Mouse (Mus musculus): ENCODE measurements around the gene Dab2ip.

Dab2ip gene

GRCm38 (mm10) chr2:35581501-35582340 lies 23.7 kb downstream of the Dab2ip start:
- POLR2A ChIA-PET: interaction anchor here in 3 of 4 experiments (0.5 to 7.4 kb wide), 28 partner anchors 10 to 1851 kb away, joined by 3 to 68 read pairs (median 4); partner anchors contain the start of gene Ggta1 (in 1 of the 3)
- CTCF ChIA-PET: interaction anchor here in 2 of 4 experiments (0.5 to 2.6 kb wide), 12 partner anchors 18 to 1815 kb away, joined by 3 to 13 read pairs (median 4); no protein-coding TSS in a partner anchor

- CTCF ChIA-PET: interaction anchor here (0.6 to 1.9 kb wide), 7 partner anchors 19 to 1900 kb away, joined by 3 to 13 read pairs (median 4); no protein-coding TSS in a partner anchor
- POLR2A ChIA-PET: interaction anchor here in 3 of 4 experiments (0.6 to 7.4 kb wide), 22 partner anchors 9 to 148 kb away, joined by 3 to 68 read pairs (median 4); no protein-coding TSS in a partner anchor
Observed at GRCm38 (mm10) chr2:35582341-35582941, 24.4 kb downstream of the Dab2ip start.

DNA sequence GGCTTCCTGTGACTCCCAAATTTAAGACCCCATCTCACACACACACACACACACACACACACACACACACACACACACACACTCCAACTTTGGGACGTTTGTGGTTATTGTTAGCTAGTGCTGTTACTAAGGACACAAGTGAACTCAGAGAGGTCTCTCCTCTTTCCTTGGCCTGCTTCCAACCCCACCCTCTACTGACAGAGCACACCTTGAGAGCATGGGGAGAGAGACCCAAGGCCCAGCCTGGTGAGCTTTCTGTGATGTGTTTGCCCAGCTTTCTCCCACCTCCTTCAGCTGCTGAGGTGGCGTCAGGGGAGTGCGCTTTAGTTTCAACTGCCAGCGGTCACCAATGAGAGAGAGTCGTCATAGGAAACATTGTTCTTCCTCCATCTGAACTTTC lies 25.3 kb downstream of the Dab2ip start:
- CTCF ChIA-PET: interaction anchor here in 3 of 4 experiments (0.5 to 1.9 kb wide), 6 partner anchors 18 to 1901 kb away, joined by 3 to 13 read pairs (median 4); no protein-coding TSS in a partner anchor
- POLR2A ChIA-PET: interaction anchor here in 3 of 4 experiments (0.6 to 7.4 kb wide), 15 partner anchors 9 to 315 kb away, joined by 3 to 68 read pairs (median 5); no protein-coding TSS in a partner anchor

- ChIA-PET POLR2A (interaction anchor here in 3 of 4 experiments (0.7 to 7.4 kb wide), 10 partner anchors 8 to 146 kb away, joined by 3 to 68 read pairs (median 5); no protein-coding TSS in a partner anchor), CTCF (interaction anchor here in 3 of 4 experiments (0.5 to 1.9 kb wide), 5 partner anchors 18 to 437 kb away, joined by 3 to 13 read pairs (median 3); no protein-coding TSS in a partner anchor)
Observed at GRCm38 (mm10) chr2:35584011-35584410, 25.9 kb downstream of the Dab2ip start.

GRCm38 (mm10) chr2:35588368-35588767 lies 30.3 kb downstream of the Dab2ip start:
- ChIA-PET POLR2A (interaction anchor here in 2 of 4 experiments (0.8 to 3.7 kb wide), 5 partner anchors 8 to 34 kb away, joined by 4 to 13 read pairs (median 7); no protein-coding TSS in a partner anchor), CTCF (no interaction called here)

DNA sequence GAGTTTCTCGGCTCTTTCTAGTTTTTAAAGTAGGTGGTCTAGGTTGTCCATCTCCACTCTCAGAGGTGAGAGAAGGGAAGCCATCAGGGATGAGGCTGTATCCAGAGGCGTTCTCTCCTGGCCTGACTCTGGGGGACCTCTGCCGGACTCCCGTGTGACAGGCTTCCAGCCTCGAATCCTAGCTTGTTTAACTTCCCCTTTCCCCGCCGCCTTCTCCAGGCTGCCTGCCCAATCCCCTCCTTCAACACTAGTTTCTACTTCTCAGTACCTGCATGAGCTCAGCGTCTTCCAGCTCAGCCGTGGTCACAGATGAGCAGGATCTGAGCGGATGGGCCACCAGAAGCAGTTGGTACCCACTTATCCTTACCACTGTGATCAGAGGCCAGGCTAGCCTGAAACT lies 31.3 kb downstream of the Dab2ip start:
- CTCF ChIA-PET: interaction anchor here in 3 of 4 experiments (0.6 to 2.3 kb wide), 4 partner anchors 12 to 61 kb away, joined by 3 to 7 read pairs (median 4); no protein-coding TSS in a partner anchor
- POLR2A ChIA-PET: interaction anchor here in 2 of 4 experiments (0.7 to 3.7 kb wide), 15 partner anchors 9 to 46 kb away, joined by 3 to 14 read pairs (median 4); no protein-coding TSS in a partner anchor

DNA sequence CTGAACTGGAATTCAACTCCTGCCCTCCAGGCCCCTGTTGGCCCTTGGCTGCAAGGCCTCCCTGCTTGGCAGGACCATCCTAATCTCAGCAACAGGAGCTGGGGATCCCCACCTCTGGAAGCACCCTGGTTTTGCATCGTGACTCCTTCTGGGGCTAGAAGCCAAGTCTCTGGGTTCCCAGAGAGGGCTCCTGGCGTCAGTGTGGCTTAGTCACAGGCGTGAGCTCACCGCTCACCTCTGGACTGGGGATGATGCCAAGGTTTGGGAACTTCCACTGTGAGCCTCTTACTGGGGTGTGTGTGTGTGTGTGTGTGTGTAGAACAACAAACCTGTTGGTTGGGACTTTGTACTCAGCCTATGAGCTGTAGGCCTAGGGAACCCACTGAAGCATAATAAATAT lies 31.7 kb downstream of the Dab2ip start:
- ChIA-PET POLR2A (interaction anchor here in 2 of 4 experiments (0.7 to 3.7 kb wide), 16 partner anchors 8 to 46 kb away, joined by 3 to 14 read pairs (median 4); no protein-coding TSS in a partner anchor), CTCF (interaction anchor here (0.6 to 2.3 kb wide), 5 partner anchors 11 to 88 kb away, joined by 3 to 7 read pairs (median 3); no protein-coding TSS in a partner anchor)

- ChIA-PET CTCF (no interaction called here), POLR2A (interaction anchor here in 3 of 4 experiments (0.5 to 3.7 kb wide), 5 partner anchors 9 to 353 kb away, joined by 3 to 13 read pairs (median 10); no protein-coding TSS in a partner anchor)
Observed at GRCm38 (mm10) chr2:35591961-35592724, 34.1 kb downstream of the Dab2ip start.

GRCm38 (mm10) chr2:35592725-35593392 lies 34.8 kb downstream of the Dab2ip start:
- POLR2A ChIA-PET: interaction anchor here in 2 of 4 experiments (0.6 to 2.3 kb wide), 2 partner anchors 10 to 114 kb away, joined by 10 to 11 read pairs; no protein-coding TSS in a partner anchor
- CTCF ChIA-PET: no interaction called here

DNA sequence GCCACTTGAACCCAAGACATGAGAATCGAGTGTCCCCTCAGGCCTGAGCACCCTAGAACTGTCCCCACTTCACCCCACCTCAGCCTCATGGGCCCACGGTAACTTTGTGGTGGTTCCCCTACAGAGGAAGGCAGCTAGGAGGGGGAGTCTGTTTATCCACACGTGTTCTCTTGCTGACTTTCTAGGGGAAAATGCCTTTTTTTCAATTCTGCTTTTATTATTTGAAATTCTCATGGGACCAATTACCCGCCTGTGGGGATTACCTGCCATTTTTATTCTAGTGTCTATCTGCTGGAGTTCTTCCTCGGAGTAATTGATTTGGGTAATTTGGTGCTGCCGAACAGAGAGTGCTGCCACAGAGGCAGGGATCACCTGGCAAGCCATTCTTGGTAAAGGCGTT lies 35.8 kb downstream of the Dab2ip start:
- ChIA-PET CTCF (no interaction called here), POLR2A (interaction anchor here in 1 of 4 experiments (0.7 kb wide), 1 partner anchor 286 kb away, joined by 4 read pairs; no protein-coding TSS in a partner anchor)

GRCm38 (mm10) chr2:35595102-35595501 lies 37.0 kb downstream of the Dab2ip start:
- POLR2A ChIA-PET: interaction anchor here (0.6 to 3.4 kb wide), 14 partner anchors 9 to 41 kb away, joined by 3 to 31 read pairs (median 4); no protein-coding TSS in a partner anchor

GRCm38 (mm10) chr2:35595718-35596117 lies 37.7 kb downstream of the Dab2ip start:
- ChIA-PET POLR2A (interaction anchor here (0.7 to 3.4 kb wide), 13 partner anchors 8 to 40 kb away, joined by 3 to 31 read pairs (median 4); no protein-coding TSS in a partner anchor), CTCF (interaction anchor here in 3 of 4 experiments (0.6 to 1.9 kb wide), 4 partner anchors 20 to 294 kb away, joined by 3 to 4 read pairs (median 4); no protein-coding TSS in a partner anchor)

More at GRCm38 (mm10) chr2:35595102-35595501, 37.0 kb downstream of the Dab2ip start:
- CTCF ChIA-PET: interaction anchor here in 3 of 4 experiments (0.7 to 1.9 kb wide), 4 partner anchors 21 to 1769 kb away, joined by 3 to 4 read pairs (median 4); no protein-coding TSS in a partner anchor

- ChIA-PET POLR2A (interaction anchor here in 2 of 4 experiments (1.0 to 3.4 kb wide), 5 partner anchors 11 to 36 kb away, joined by 3 to 31 read pairs (median 3); no protein-coding TSS in a partner anchor), CTCF (no interaction called here)
Observed at GRCm38 (mm10) chr2:35596796-35597195, 38.7 kb downstream of the Dab2ip start.

GRCm38 (mm10) chr2:35598819-35599218 lies 40.8 kb downstream of the Dab2ip start:
- ChIA-PET CTCF (interaction anchor here in 1 of 4 experiments (1.2 kb wide), 1 partner anchor 17 kb away, joined by 3 read pairs; no protein-coding TSS in a partner anchor), POLR2A (interaction anchor here in 2 of 4 experiments (1.1 to 3.5 kb wide), 4 partner anchors 9 to 54 kb away, joined by 3 to 46 read pairs (median 3); no protein-coding TSS in a partner anchor)

DNA sequence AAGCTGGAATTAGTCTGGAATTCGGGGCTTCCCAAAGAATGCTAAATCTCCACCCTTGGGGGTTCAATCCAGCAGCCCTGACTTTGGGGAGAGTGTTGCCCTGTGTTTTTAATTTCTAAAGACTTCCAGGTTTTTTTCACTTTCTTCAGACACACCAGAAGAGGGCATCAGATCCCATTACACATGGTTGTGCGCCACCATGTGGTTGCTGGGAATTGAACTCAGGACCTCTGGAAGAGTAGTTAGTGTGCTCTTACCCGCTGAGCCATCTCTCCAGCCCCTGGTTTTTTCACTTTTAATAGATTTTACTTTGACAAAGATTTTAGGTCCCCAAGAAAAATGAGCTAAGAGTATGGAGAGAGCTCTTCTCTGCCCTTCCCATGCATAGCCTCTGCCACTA lies 43.6 kb downstream of the Dab2ip start:
- CTCF ChIA-PET: interaction anchor here in 3 of 4 experiments (0.7 to 2.9 kb wide), 8 partner anchors 12 to 949 kb away, joined by 3 to 20 read pairs (median 4); no protein-coding TSS in a partner anchor
- POLR2A ChIA-PET: interaction anchor here in 3 of 4 experiments (0.9 to 3.5 kb wide), 8 partner anchors 8 to 34 kb away, joined by 3 to 46 read pairs (median 9); no protein-coding TSS in a partner anchor

- ChIA-PET POLR2A (interaction anchor here in 3 of 4 experiments (0.5 to 4.0 kb wide), 6 partner anchors 9 to 62 kb away, joined by 3 to 22 read pairs (median 4); no protein-coding TSS in a partner anchor), CTCF (interaction anchor here in 1 of 4 experiments (0.5 to 1.7 kb wide), 2 partner anchors 9 to 23 kb away, joined by 6 to 7 read pairs; no protein-coding TSS in a partner anchor)
Observed at GRCm38 (mm10) chr2:35607476-35607875, 49.4 kb downstream of the Dab2ip start.
